Mouse (Mus musculus) thymus, adult 2 months (tissue): ENCODE data around the gene Serpina3i. TPM values are rescaled to one million over a fixed set of nuclear protein-coding genes. Genes with fewer than 3 reads are reported as not detected.

Experiments
- DNase-seq: peaks from one replicate; pipeline ENCODE4 v3.0.0; 2021
- H3K27ac ChIP-seq: fragments of 200-500 bp; 2 replicates; pipeline ENCODE4 v1.5.1; 2012; ENCODE audit warnings: low read length, control low read depth; ENCODE audit not compliant: control insufficient read depth, insufficient read depth
- H3K27me3 ChIP-seq: fragments of 200-500 bp; 2 replicates; pipeline ENCODE4 v1.6.1; 2012; ENCODE audit warnings: mild to moderate bottlenecking, low read length, moderate library complexity, mixed read lengths; ENCODE audit not compliant: control insufficient read depth, insufficient read depth
- H3K36me3 ChIP-seq: fragments of 200-500 bp; 2 replicates; pipeline ENCODE4 v1.6.1; 2012; ENCODE audit warnings: mild to moderate bottlenecking, low read length, moderate library complexity; ENCODE audit not compliant: control insufficient read depth, insufficient read depth
- H3K4me1 ChIP-seq: fragments of 200-500 bp; replicated peaks from 2 replicates; pipeline ENCODE4 v1.6.1; 2012; ENCODE audit warnings: low read length; ENCODE audit not compliant: control insufficient read depth, insufficient read depth
- H3K4me3 ChIP-seq: fragments of 200-500 bp; 2 replicates; pipeline ENCODE4 v1.5.1; 2012; ENCODE audit warnings: mild to moderate bottlenecking, low read length, control low read depth, moderate library complexity; ENCODE audit not compliant: control insufficient read depth, insufficient read depth
- CTCF ChIP-seq: fragments of 200-500 bp; IDR thresholded peaks from 2 replicates; pipeline ENCODE4 v1.5.1; 2012; ENCODE audit warnings: mild to moderate bottlenecking, control low read depth, low read length, moderate library complexity, borderline replicate concordance; ENCODE audit not compliant: control insufficient read depth, poor library complexity, insufficient read depth; ENCODE audit errors: extremely low read depth
- POLR2A ChIP-seq: fragments of 200-500 bp; IDR thresholded peaks from 2 replicates; pipeline ENCODE4 v1.6.1; 2012; ENCODE audit warnings: mild to moderate bottlenecking, low read length, control low read depth, moderate library complexity; ENCODE audit not compliant: control insufficient read depth, poor library complexity, insufficient read depth; ENCODE audit errors: extremely low read depth
- WGBS: fragments of 180-500 bp; shearing (Covaris S2); methylation state at CpG from one replicate; pipeline ENCODE4 v1.1.7; 2018; 5-methylcytosine and 5-hydroxymethylcytosine counted together
- polyA plus RNA-seq: library from polyadenylated mRNA; depleted of rRNA; stranded (reverse); fragments of >200 nt; gene quantifications from 2 replicates; pipeline ENCODE4 v1.2.3, GENCODE M21; 2012; rRNA removed

Serpina3i gene
- polyA plus RNA-seq, 1 experiment = 8.8 TPM

- Histone ChIP-seq H3K27ac (no peak overlapping the region), H3K27me3 (no peaks in the 10 kb centered on the region), H3K36me3 (no peaks in the 10 kb centered on the region), H3K4me1 (no peaks in the 10 kb centered on the region), H3K4me3 (no peak overlapping the region)
- no peak for DNase-seq
- no peak for TF ChIP-seq POLR2A
- TF ChIP-seq CTCF = no peak
- 53% methylated on average over 4 of the region's 4 CpGs for WGBS
Measured at GRCm38 (mm10) chr12:104289872-104290271, 26.9 kb downstream of the Serpina3i start.

GRCm38 (mm10) chr12:104293963-104294362 lies 31.0 kb downstream of the Serpina3i start:
- no peak overlapping the region for H3K4me3 ChIP-seq
- no peak for DNase-seq
- 89% methylated on average over 2 of the region's 2 CpGs for WGBS
- no peaks in the 10 kb centered on the region for H3K27me3 ChIP-seq
- H3K27ac ChIP-seq = no peak overlapping the region
- H3K36me3 ChIP-seq = no peaks in the 10 kb centered on the region
- H3K4me1 ChIP-seq = no peaks in the 10 kb centered on the region
- TF ChIP-seq POLR2A (no peak), CTCF (no peak)

GRCm38 (mm10) chr12:104298049-104298448 lies 35.1 kb downstream of the Serpina3i start:
- TF ChIP-seq CTCF = no peak
- TF ChIP-seq POLR2A = no peak
- Histone ChIP-seq H3K4me1 (no peaks in the 10 kb centered on the region), H3K4me3 (no peak overlapping the region), H3K27ac (no peak overlapping the region), H3K36me3 (no peaks in the 10 kb centered on the region), H3K27me3 (no peaks in the 10 kb centered on the region)
- DNase-seq = no peak
- WGBS = 96% methylated on average over 2 of the region's 2 CpGs

- no peak for DNase-seq
- H3K36me3 ChIP-seq = no peaks in the 10 kb centered on the region
- no peak overlapping the region for H3K4me3 ChIP-seq
- H3K4me1 ChIP-seq = no peaks in the 10 kb centered on the region
- no peak for TF ChIP-seq CTCF
- WGBS = 93% methylated on average over 4 of the region's 4 CpGs
- H3K27ac ChIP-seq = no peak overlapping the region
- H3K27me3 ChIP-seq = no peaks in the 10 kb centered on the region
Measured at GRCm38 (mm10) chr12:104305991-104306390, 43.1 kb downstream of the Serpina3i start.

- TF ChIP-seq CTCF (no peak), POLR2A (no peak)
- no peaks in the 10 kb centered on the region for H3K4me1 ChIP-seq
- no peak for DNase-seq
- no peaks in the 10 kb centered on the region for H3K27me3 ChIP-seq
- H3K27ac ChIP-seq = no peak within 1 kb of the TSS
- 90% methylated on average over 1 of the region's 1 CpGs for WGBS
- H3K36me3 ChIP-seq = no peaks in the 10 kb centered on the region
- H3K4me3 ChIP-seq = no peak within 1 kb of the TSS
Measured at GRCm38 (mm10) chr12:104314253-104314652, 51.3 kb downstream of the Serpina3i start, which contains the start of gene Serpina3j. Gene Serpina3j, plus strand, starts transcription at chr12:104314553.

Other genes with a start within 250 kb of the Serpina3i start
- gene Serpina9, start 249.4 kb upstream of the Serpina3i start, polyA plus RNA-seq = 0.39 and 0.78 TPM in 2 replicates
- gene Serpina12, start 218.7 kb upstream of the Serpina3i start, polyA plus RNA-seq = 0.15 TPM in 2 replicates
- gene Serpina5, start 162.0 kb upstream of the Serpina3i start, polyA plus RNA-seq = 0.05 TPM in 1 of 2 replicates, not detected in the other
- gene Serpina3a, start 150.4 kb upstream of the Serpina3i start, polyA plus RNA-seq = 0.10 TPM in 1 of 2 replicates, not detected in the other
- 0.09 and 0.19 TPM in 2 replicates for gene Serpina3b, start 135.1 kb upstream of the Serpina3i start, polyA plus RNA-seq
- gene Serpina3c, start 109.3 kb upstream of the Serpina3i start, polyA plus RNA-seq = 0.91 and 1.7 TPM in 2 replicates
- gene Serpina3f, start 48.6 kb upstream of the Serpina3i start, polyA plus RNA-seq = 1.0 and 1.6 TPM in 2 replicates
- gene Serpina3g, start 26.9 kb upstream of the Serpina3i start, polyA plus RNA-seq = 41.7 and 54.4 TPM in 2 replicates
- gene Serpina3j, start 51.4 kb downstream of the Serpina3i start, polyA plus RNA-seq = 1.4 and 2.0 TPM in 2 replicates
- 0.15 and 4.5 TPM in 2 replicates for gene Serpina3k, start 75.4 kb downstream of the Serpina3i start, polyA plus RNA-seq
- gene Serpina3m, start 75.4 kb downstream of the Serpina3i start, polyA plus RNA-seq = 0.18 and 0.50 TPM in 2 replicates
- 10.2 and 32.2 TPM in 2 replicates for gene Serpina3n, start 143.6 kb downstream of the Serpina3i start, polyA plus RNA-seq
- gene Gsc, start 210.2 kb downstream of the Serpina3i start, polyA plus RNA-seq = 0.77 and 1.5 TPM in 2 replicates